Mouse (Mus musculus): Measurements from ENCODE around the gene Ybx1. TPM values are rescaled to one million over a fixed set of nuclear protein-coding genes. Genes with fewer than 3 reads are reported as not detected.
"Not testable (repeated sequence)": the region's sequence is repeated elsewhere in the genome, so short reads cannot be mapped to it uniquely, and the experiment has no call there.

Gene Ybx1
- polyA plus RNA-seq, 1 experiment from 2014 or later, result 710 TPM

DNA sequence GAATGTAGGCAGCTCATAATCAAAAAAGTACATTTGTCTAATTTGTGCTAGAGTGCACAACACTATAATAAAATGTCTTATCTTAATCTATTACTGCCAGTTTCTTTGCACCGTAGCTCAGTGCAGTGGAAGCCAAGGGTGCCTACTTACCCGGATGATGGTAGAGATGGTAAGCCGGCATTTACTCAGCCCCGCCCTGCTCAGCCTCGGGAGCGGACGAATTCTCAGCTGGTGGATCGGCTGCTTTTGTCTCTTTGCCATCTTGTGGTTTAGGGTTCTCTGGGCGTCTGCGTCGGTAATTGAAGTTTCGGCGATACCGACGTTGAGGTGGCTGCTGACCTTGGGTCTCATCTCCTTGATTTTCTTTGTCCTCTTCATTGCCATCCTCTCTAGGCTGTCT, 15.6 kb downstream of the Ybx1 start:
- ATAC-seq, result not testable (repeated sequence)
- peaks cover 58% of the 10 kb centered on the region for H3K36me3 ChIP-seq (ENCODE audit: control insufficient read depth, insufficient read depth, low read length)
- 88% methylated on average over 15 of the region's 15 CpGs for WGBS

GRCm38 (mm10) chr4:119275726-119276125, 18.7 kb downstream of the Ybx1 start:
- H3K27me3 ChIP-seq (replicated peaks; ENCODE audit: control insufficient read depth, insufficient read depth, low read length), result no peaks in the 10 kb centered on the region
- H3K4me1 ChIP-seq (ENCODE audit: control insufficient read depth, insufficient read depth, low read depth, low read length), result no peaks in the 10 kb centered on the region
- no peaks in the 10 kb centered on the region for H3K9me3 ChIP-seq (ENCODE audit: control insufficient read depth, low read length)
- H3K27ac ChIP-seq (ENCODE audit: low read depth, low read length), result no peak overlapping the region
- WGBS, result 85% methylated on average over 2 of the region's 2 CpGs
- no peak overlapping the region for H3K4me2 ChIP-seq (ENCODE audit: low read length)
- ATAC-seq, result no peak
- H3K9ac ChIP-seq (ENCODE audit: low read depth, low read length), result no peak overlapping the region
- H3K36me3 ChIP-seq (ENCODE audit: control insufficient read depth, insufficient read depth, low read length), result peaks cover 53% of the 10 kb centered on the region
- no peak overlapping the region for H3K4me3 ChIP-seq (ENCODE audit: low read length)

More for the DNA sequence above, 15.6 kb downstream of the Ybx1 start:
- not testable (repeated sequence) for H3K4me2 ChIP-seq (ENCODE audit: low read length); H3K9me3 ChIP-seq (ENCODE audit: control insufficient read depth, low read length); H3K27me3 ChIP-seq (replicated peaks; ENCODE audit: control insufficient read depth, insufficient read depth, low read length); H3K4me1 ChIP-seq (ENCODE audit: control insufficient read depth, insufficient read depth, low read depth, low read length); H3K4me3 ChIP-seq (ENCODE audit: low read length); H3K9ac ChIP-seq (ENCODE audit: low read depth, low read length); H3K27ac ChIP-seq (ENCODE audit: low read depth, low read length)

- H3K36me3 ChIP-seq (ENCODE audit: control insufficient read depth, insufficient read depth, low read length), result peaks cover 57% of the 10 kb centered on the region
- no peak overlapping the region for H3K4me2 ChIP-seq (ENCODE audit: low read length)
- no peaks in the 10 kb centered on the region for H3K27me3 ChIP-seq (replicated peaks; ENCODE audit: control insufficient read depth, insufficient read depth, low read length)
- H3K27ac ChIP-seq (ENCODE audit: low read depth, low read length), result no peak overlapping the region
- no peaks in the 10 kb centered on the region for H3K4me1 ChIP-seq (ENCODE audit: control insufficient read depth, insufficient read depth, low read depth, low read length)
- no peaks in the 10 kb centered on the region for H3K9me3 ChIP-seq (ENCODE audit: control insufficient read depth, low read length)
- no peak overlapping the region for H3K4me3 ChIP-seq (ENCODE audit: low read length)
- 93% methylated on average over 2 of the region's 2 CpGs for WGBS
- H3K9ac ChIP-seq (ENCODE audit: low read depth, low read length), result no peak overlapping the region
- ATAC-seq, result no peak
Measured at GRCm38 (mm10) chr4:119275226-119275625, 19.2 kb downstream of the Ybx1 start.

GRCm38 (mm10) chr4:119274627-119275026, 19.8 kb downstream of the Ybx1 start:
- Histone ChIP-seq H3K4me2 (ENCODE audit: low read length) (no peak overlapping the region), H3K27me3 (replicated peaks; ENCODE audit: control insufficient read depth, insufficient read depth, low read length) (no peaks in the 10 kb centered on the region), H3K27ac (ENCODE audit: low read depth, low read length) (no peak overlapping the region), H3K4me3 (ENCODE audit: low read length) (no peak overlapping the region), H3K4me1 (ENCODE audit: control insufficient read depth, insufficient read depth, low read depth, low read length) (no peaks in the 10 kb centered on the region), H3K36me3 (ENCODE audit: control insufficient read depth, insufficient read depth, low read length) (peaks cover 58% of the 10 kb centered on the region), H3K9me3 (ENCODE audit: control insufficient read depth, low read length) (no peaks in the 10 kb centered on the region), H3K9ac (ENCODE audit: low read depth, low read length) (no peak overlapping the region)
- ATAC-seq, result no peak
- WGBS, result 86% methylated on average over 1 of the region's 1 CpGs

DNA sequence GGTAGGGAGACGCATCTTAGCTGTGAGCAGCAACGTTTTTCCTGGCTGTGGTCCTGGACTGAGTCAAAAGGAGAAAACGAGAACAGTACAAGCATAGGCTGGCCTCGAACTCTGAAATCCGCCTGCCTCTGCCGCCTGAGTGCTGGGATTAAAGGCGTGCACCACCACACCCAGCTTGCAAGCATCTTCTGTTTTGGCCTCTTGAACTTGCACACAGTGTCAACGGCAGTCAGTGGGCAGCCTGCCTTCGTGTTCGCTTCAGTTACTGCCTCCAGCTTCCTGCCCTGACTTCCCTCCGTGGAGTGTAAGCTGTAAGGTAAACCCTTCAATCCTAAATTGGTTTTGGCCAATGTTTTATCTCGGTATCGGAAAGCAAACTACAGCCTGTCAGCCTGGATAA, 27.8 kb downstream of the Ybx1 start:
- no peaks in the 10 kb centered on the region for H3K27me3 ChIP-seq (replicated peaks; ENCODE audit: control insufficient read depth, insufficient read depth, low read length)
- H3K4me3 ChIP-seq (ENCODE audit: low read length), result no peak overlapping the region
- H3K36me3 ChIP-seq (ENCODE audit: control insufficient read depth, insufficient read depth, low read length), result peaks cover 16% of the 10 kb centered on the region
- no peaks in the 10 kb centered on the region for H3K4me1 ChIP-seq (ENCODE audit: control insufficient read depth, insufficient read depth, low read depth, low read length)
- 79% methylated on average over 13 of the region's 13 CpGs for WGBS
- no peak for ATAC-seq
- H3K4me2 ChIP-seq (ENCODE audit: low read length), result no peak overlapping the region
- no peaks in the 10 kb centered on the region for H3K9me3 ChIP-seq (ENCODE audit: control insufficient read depth, low read length)
- H3K27ac ChIP-seq (ENCODE audit: low read depth, low read length), result no peak overlapping the region
- no peak overlapping the region for H3K9ac ChIP-seq (ENCODE audit: low read depth, low read length)

DNA sequence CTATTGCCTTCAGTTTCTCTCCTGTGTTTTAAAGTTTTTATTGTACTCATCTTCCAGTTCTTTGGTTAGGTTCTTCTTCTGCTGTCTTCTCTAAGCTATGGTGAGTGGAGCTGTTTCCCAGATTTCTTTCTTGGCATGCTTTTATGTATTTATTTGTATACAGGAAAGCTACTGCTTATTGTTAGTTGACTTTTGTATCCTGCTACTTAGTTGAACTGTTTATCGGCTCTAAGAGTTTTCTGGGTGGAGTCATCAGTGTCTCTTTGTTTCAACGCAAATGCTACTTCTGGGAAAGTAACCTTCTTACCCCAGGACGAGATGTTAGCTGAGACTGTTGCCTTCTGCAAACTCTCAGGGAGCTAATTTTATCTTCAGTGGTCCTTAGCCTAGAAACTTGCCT, 30.9 kb downstream of the Ybx1 start:
- H3K9me3 ChIP-seq (ENCODE audit: control insufficient read depth, low read length), result no peaks in the 10 kb centered on the region
- 77% methylated on average over 3 of the region's 3 CpGs for WGBS
- ATAC-seq, result no peak
- H3K36me3 ChIP-seq (ENCODE audit: control insufficient read depth, insufficient read depth, low read length), result no peaks in the 10 kb centered on the region
- no peak overlapping the region for H3K27ac ChIP-seq (ENCODE audit: low read depth, low read length)
- H3K4me2 ChIP-seq (ENCODE audit: low read length), result no peak overlapping the region
- H3K9ac ChIP-seq (ENCODE audit: low read depth, low read length), result no peak overlapping the region
- no peak overlapping the region for H3K4me3 ChIP-seq (ENCODE audit: low read length)
- no peaks in the 10 kb centered on the region for H3K4me1 ChIP-seq (ENCODE audit: control insufficient read depth, insufficient read depth, low read depth, low read length)
- no peaks in the 10 kb centered on the region for H3K27me3 ChIP-seq (replicated peaks; ENCODE audit: control insufficient read depth, insufficient read depth, low read length)

- H3K4me1 ChIP-seq (ENCODE audit: control insufficient read depth, insufficient read depth, low read depth, low read length), result no peaks in the 10 kb centered on the region
- H3K9me3 ChIP-seq (ENCODE audit: control insufficient read depth, low read length), result no peaks in the 10 kb centered on the region
- H3K27me3 ChIP-seq (replicated peaks; ENCODE audit: control insufficient read depth, insufficient read depth, low read length), result no peaks in the 10 kb centered on the region
- no peak overlapping the region for H3K4me2 ChIP-seq (ENCODE audit: low read length)
- H3K4me3 ChIP-seq (ENCODE audit: low read length), result no peak overlapping the region
- H3K36me3 ChIP-seq (ENCODE audit: control insufficient read depth, insufficient read depth, low read length), result no peaks in the 10 kb centered on the region
- H3K9ac ChIP-seq (ENCODE audit: low read depth, low read length), result no peak overlapping the region
- H3K27ac ChIP-seq (ENCODE audit: low read depth, low read length), result no peak overlapping the region
- 94% methylated on average over 5 of the region's 5 CpGs for WGBS
- no peak for ATAC-seq
Measured at GRCm38 (mm10) chr4:119262483-119262882, 31.9 kb downstream of the Ybx1 start.

- H3K27ac ChIP-seq (ENCODE audit: low read depth, low read length), result no peak overlapping the region
- ATAC-seq, result no peak
- no peak overlapping the region for H3K4me3 ChIP-seq (ENCODE audit: low read length)
- H3K4me1 ChIP-seq (ENCODE audit: control insufficient read depth, insufficient read depth, low read depth, low read length), result no peaks in the 10 kb centered on the region
- 69% methylated on average over 7 of the region's 7 CpGs for WGBS
- no peaks in the 10 kb centered on the region for H3K9me3 ChIP-seq (ENCODE audit: control insufficient read depth, low read length)
- H3K9ac ChIP-seq (ENCODE audit: low read depth, low read length), result no peak overlapping the region
- no peaks in the 10 kb centered on the region for H3K36me3 ChIP-seq (ENCODE audit: control insufficient read depth, insufficient read depth, low read length)
- H3K4me2 ChIP-seq (ENCODE audit: low read length), result no peak overlapping the region
- H3K27me3 ChIP-seq (replicated peaks; ENCODE audit: control insufficient read depth, insufficient read depth, low read length), result no peaks in the 10 kb centered on the region
Measured at GRCm38 (mm10) chr4:119261087-119261713, 33.2 kb downstream of the Ybx1 start.

- no peak for ATAC-seq
- WGBS, result 80% methylated on average over 15 of the region's 15 CpGs
- Histone ChIP-seq H3K4me2 (ENCODE audit: low read length) (no peak overlapping the region), H3K4me1 (ENCODE audit: control insufficient read depth, insufficient read depth, low read depth, low read length) (peaks cover 6% of the 10 kb centered on the region; the same call in 1 of the 2 replicates), H3K4me3 (ENCODE audit: low read length) (no peak overlapping the region), H3K9ac (ENCODE audit: low read depth, low read length) (no peak overlapping the region), H3K9me3 (ENCODE audit: control insufficient read depth, low read length) (no peaks in the 10 kb centered on the region), H3K36me3 (ENCODE audit: control insufficient read depth, insufficient read depth, low read length) (no peaks in the 10 kb centered on the region), H3K27me3 (replicated peaks; ENCODE audit: control insufficient read depth, insufficient read depth, low read length) (no peaks in the 10 kb centered on the region), H3K27ac (ENCODE audit: low read depth, low read length) (no peak overlapping the region)
Measured at GRCm38 (mm10) chr4:119259344-119260254, 34.8 kb downstream of the Ybx1 start.

All from hindbrain, embryonic 16.5 days (tissue).